Mouse (Mus musculus) kidney, adult 2 months (tissue): ENCODE measurements at regions not wholly inside any gene's neighbourhood (a gene's known extent, or its start where the extent isn't known, plus 50 kb on each side); places are given as distances from the start of the nearest gene placed in this dataset.

Experiments
- CTCF ChIP-seq: fragments of 200-500 bp; conservative IDR thresholded peaks from 2 replicates; pipeline ENCODE4 v1.5.1; 2011; ENCODE audit warnings: low read depth, mild to moderate bottlenecking, control low read depth, low read length, moderate library complexity, mixed read lengths; ENCODE audit not compliant: insufficient read depth, insufficient read length
- POLR2A ChIP-seq: fragments of 200-500 bp; IDR thresholded peaks from one replicate; pipeline ENCODE4 v1.6.1; 2011; ENCODE audit warnings: low read depth, low read length, control low read depth

- TF ChIP-seq CTCF = no peak
- no peak for TF ChIP-seq POLR2A
Measured at GRCm38 (mm10) chr13:55893154-55894018, 57.4 kb upstream of the Pitx1 start.
